Mouse (Mus musculus): ENCODE data around the gene Efna4. TPM values are rescaled to one million over a fixed set of nuclear protein-coding genes. Genes with fewer than 3 reads are reported as not detected.

The Efna4 gene
- polyA plus RNA-seq, 1 experiment from 2014 or later = 20.6 TPM

DNA sequence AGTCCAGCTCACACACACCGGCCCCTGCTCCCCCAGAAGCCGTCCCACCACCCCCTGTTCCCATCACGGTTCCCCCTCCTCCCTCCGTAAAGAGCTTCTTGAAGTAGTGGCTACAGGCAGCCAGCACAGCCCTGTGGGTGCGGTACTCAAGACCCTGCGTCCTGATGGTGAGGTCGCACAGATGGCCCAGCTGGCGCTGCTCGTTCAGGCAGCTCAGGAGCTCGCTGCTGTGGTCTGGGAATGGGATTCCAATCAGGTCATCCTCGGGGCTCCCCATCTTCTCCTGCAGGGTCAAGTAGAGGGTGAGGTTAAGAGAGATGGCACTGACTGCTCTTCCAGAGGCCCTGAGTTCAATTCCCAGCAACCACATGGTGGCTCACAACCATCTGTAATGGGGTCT, 43.4 kb upstream of the Efna4 start:
- no peak overlapping the region for H3K4me3 ChIP-seq (ENCODE audit: low read depth, low read length)
- 79% methylated on average over 11 of the region's 11 CpGs for WGBS
- H3K27me3 ChIP-seq (ENCODE audit: control insufficient read depth, insufficient read depth, low read length) = no peaks in the 10 kb centered on the region
- H3K9me3 ChIP-seq (ENCODE audit: control insufficient read depth, low read length) = no peaks in the 10 kb centered on the region
- H3K36me3 ChIP-seq (ENCODE audit: control insufficient read depth, insufficient read depth, low read length) = no peaks in the 10 kb centered on the region
- ATAC-seq (ENCODE audit: low FRiP score) (no peak), DNase-seq (ENCODE audit: low spot score) (no peak)
- H3K4me2 ChIP-seq (replicated peaks; ENCODE audit: low read depth, low read length) = no peak overlapping the region
- no peak overlapping the region for H3K9ac ChIP-seq (ENCODE audit: low read depth, low read length)
- no peak overlapping the region for H3K27ac ChIP-seq (ENCODE audit: low read depth, low read length)
- no peaks in the 10 kb centered on the region for H3K4me1 ChIP-seq (replicated peaks; ENCODE audit: control insufficient read depth, insufficient read depth, low read length)

DNA sequence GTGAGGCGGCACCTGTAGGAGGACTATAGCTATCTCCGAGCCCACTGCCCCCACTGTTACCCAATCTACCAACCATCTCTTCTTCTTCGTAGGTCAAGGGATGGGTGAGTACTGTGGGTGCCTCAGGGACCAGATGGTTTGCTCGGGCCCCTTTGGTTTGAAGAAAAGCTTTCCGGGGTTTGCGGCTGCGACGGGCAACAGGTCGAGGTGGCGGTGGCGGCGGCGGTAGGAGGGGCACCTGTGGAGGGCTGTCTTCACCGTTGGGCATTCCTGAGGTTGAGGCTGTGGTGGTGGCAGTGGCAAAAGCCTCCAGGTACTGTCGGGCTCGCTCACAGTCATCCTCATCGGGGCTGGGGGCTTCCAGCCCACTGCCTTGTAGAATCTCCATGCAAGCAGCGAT, 42.9 kb upstream of the Efna4 start:
- no peak overlapping the region for H3K4me3 ChIP-seq (ENCODE audit: low read depth, low read length)
- no peak overlapping the region for H3K27ac ChIP-seq (ENCODE audit: low read depth, low read length)
- 95% methylated on average over 18 of the region's 18 CpGs for WGBS
- no peak for ATAC-seq (ENCODE audit: low FRiP score)
- DNase-seq (ENCODE audit: low spot score) = no peak
- H3K27me3 ChIP-seq (ENCODE audit: control insufficient read depth, insufficient read depth, low read length) = no peaks in the 10 kb centered on the region
- H3K9ac ChIP-seq (ENCODE audit: low read depth, low read length) = no peak overlapping the region
- H3K36me3 ChIP-seq (ENCODE audit: control insufficient read depth, insufficient read depth, low read length) = no peaks in the 10 kb centered on the region
- no peak overlapping the region for H3K4me2 ChIP-seq (replicated peaks; ENCODE audit: low read depth, low read length)
- no peaks in the 10 kb centered on the region for H3K4me1 ChIP-seq (replicated peaks; ENCODE audit: control insufficient read depth, insufficient read depth, low read length)
- H3K9me3 ChIP-seq (ENCODE audit: control insufficient read depth, low read length) = no peaks in the 10 kb centered on the region

DNA sequence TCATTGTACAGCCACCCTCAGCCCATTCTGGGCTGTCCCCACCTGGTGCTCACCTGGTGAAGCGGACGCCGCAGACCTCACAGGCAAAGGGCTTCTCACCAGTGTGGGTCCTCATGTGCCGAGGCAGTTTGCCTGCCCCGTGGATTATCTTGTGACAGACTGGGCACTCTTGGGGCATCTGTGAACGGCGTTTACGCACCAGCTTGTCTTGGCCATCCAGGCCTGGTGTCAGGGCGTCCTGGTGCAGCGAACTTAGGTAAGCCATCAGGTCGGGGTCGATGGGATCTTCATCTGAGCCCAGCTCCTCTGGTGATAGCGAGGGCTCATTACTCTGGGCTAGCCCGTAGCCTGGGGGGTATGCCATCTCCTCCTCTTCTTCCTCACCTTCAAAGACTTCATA, 42.5 kb upstream of the Efna4 start:
- H3K4me2 ChIP-seq (replicated peaks; ENCODE audit: low read depth, low read length) = no peak overlapping the region
- no peaks in the 10 kb centered on the region for H3K36me3 ChIP-seq (ENCODE audit: control insufficient read depth, insufficient read depth, low read length)
- H3K4me3 ChIP-seq (ENCODE audit: low read depth, low read length) = no peak overlapping the region
- WGBS = 96% methylated on average over 14 of the region's 14 CpGs
- ATAC-seq (ENCODE audit: low FRiP score) (no peak), DNase-seq (ENCODE audit: low spot score) (no peak)
- H3K27me3 ChIP-seq (ENCODE audit: control insufficient read depth, insufficient read depth, low read length) = no peaks in the 10 kb centered on the region
- H3K4me1 ChIP-seq (replicated peaks; ENCODE audit: control insufficient read depth, insufficient read depth, low read length) = no peaks in the 10 kb centered on the region
- H3K9ac ChIP-seq (ENCODE audit: low read depth, low read length) = no peak overlapping the region
- H3K9me3 ChIP-seq (ENCODE audit: control insufficient read depth, low read length) = no peaks in the 10 kb centered on the region
- H3K27ac ChIP-seq (ENCODE audit: low read depth, low read length) = no peak overlapping the region

DNA sequence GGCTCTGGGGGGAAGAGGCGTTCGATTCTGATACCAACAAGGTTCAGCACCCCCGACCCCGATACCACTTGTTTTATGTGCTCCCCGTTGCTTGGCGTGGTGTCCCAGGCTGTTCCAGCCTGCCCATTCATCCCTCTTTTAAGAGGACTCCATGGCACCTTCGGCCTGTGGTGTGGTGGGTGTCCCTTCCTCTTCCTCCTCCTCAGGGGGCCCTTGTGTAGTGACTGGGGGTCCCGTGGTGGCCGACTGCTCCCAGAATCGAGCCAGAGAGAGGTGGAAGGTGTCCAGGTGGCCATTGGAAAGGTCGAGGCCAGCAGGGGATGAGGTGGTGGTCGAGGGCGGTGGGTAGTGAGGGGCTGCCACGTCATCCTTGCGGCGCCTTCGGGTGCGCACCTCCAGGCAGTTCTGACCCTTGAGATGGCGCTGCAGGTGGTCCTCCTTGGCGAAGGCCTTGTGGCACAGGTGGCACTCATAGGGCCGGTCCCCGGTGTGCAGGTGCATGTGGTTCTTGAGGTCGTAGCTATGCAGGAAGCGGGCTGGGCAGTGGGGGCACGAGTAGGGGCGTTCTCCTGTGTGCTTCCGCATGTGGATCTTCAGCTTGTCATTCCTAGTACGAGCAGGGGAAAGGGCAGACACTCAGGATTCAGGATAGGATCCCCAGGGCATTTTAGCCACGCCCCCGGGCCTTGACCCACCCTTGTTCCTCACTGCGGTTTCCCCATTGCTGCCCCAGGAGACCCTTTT, 41.7 kb upstream of the Efna4 start:
- no peaks in the 10 kb centered on the region for H3K27me3 ChIP-seq (ENCODE audit: control insufficient read depth, insufficient read depth, low read length)
- no peak overlapping the region for H3K4me3 ChIP-seq (ENCODE audit: low read depth, low read length)
- H3K36me3 ChIP-seq (ENCODE audit: control insufficient read depth, insufficient read depth, low read length) = no peaks in the 10 kb centered on the region
- no peaks in the 10 kb centered on the region for H3K9me3 ChIP-seq (ENCODE audit: control insufficient read depth, low read length)
- H3K4me1 ChIP-seq (replicated peaks; ENCODE audit: control insufficient read depth, insufficient read depth, low read length) = no peaks in the 10 kb centered on the region
- no peak overlapping the region for H3K9ac ChIP-seq (ENCODE audit: low read depth, low read length)
- H3K4me2 ChIP-seq (replicated peaks; ENCODE audit: low read depth, low read length) = no peak overlapping the region
- H3K27ac ChIP-seq (ENCODE audit: low read depth, low read length) = no peak overlapping the region
- ATAC-seq (ENCODE audit: low FRiP score) = no peak
- DNase-seq (ENCODE audit: low spot score) = no peak
- 85% methylated on average over 31 of the region's 31 CpGs for WGBS

DNA sequence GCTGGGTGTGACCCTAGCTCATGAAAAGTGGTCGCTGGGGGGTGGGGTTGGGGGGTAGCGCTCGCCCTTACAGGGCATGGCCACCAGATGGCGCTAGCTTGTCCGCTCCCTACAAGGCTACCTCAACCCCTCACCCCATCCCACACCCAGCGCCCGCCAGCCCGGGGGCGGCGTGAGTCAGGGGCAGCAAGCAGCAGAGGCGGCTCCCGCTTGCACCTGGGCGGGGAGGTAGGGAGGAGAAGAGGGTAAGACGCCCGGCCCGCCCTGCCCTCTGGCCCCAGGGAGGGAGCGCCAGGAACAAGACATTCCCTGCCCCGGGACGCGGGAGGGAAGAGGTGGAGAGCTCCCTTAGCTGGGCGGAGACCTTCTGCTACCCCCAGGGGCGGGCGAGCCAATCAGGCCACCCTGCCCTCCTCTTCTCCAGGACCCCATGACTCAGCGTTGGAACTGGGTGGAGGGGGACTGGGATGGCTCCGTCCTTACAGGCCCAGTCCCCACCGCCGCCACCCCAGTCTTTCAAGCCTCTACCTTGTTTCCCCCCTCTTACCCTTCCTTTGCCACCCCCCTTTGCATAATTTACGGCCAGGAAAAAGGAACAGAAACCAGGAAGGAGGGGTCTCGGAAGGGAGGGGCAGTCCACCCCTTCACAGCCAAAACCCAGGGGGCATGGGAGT, 40.7 kb upstream of the Efna4 start:
- ATAC-seq (ENCODE audit: low FRiP score) = peak; percentile 92
- WGBS = 1% methylated on average over 23 of the region's 29 CpGs
- peak overlapping the region; percentile 19; the same call in 1 of the 2 replicates for H3K27ac ChIP-seq (ENCODE audit: low read depth, low read length)

DNA sequence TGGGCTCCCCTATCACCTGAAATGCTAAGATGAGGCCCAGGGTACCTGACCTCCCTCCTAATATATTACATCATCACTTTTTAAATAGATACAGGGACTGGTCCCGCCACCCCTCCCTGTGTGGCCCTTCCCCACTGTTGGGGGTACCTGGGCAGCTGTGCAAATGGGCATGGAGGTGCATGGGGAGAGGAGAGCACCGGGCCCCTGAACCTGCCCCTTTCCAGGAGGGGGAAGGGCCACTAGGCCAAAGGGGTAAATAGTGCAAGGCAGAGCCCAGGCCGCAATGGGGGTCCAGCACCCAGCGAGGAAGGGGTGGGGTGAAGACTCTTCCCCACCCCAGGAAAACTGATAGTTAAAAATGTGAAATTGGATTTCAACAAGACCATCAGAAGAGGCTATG, 40.0 kb upstream of the Efna4 start:
- Histone ChIP-seq H3K27me3 (ENCODE audit: control insufficient read depth, insufficient read depth, low read length) (no peaks in the 10 kb centered on the region), H3K9me3 (ENCODE audit: control insufficient read depth, low read length) (no peaks in the 10 kb centered on the region), H3K9ac (ENCODE audit: low read depth, low read length) (no peak overlapping the region), H3K27ac (ENCODE audit: low read depth, low read length) (no peak overlapping the region), H3K4me3 (ENCODE audit: low read depth, low read length) (no peak overlapping the region), H3K36me3 (ENCODE audit: control insufficient read depth, insufficient read depth, low read length) (no peaks in the 10 kb centered on the region), H3K4me1 (replicated peaks; ENCODE audit: control insufficient read depth, insufficient read depth, low read length) (no peaks in the 10 kb centered on the region), H3K4me2 (replicated peaks; ENCODE audit: low read depth, low read length) (no peak overlapping the region)
- DNase-seq (ENCODE audit: low spot score) (no peak), ATAC-seq (ENCODE audit: low FRiP score) (peak; percentile 28)
- WGBS = 75% methylated on average over 4 of the region's 4 CpGs

More for the DNA sequence above, 40.7 kb upstream of the Efna4 start:
- H3K9ac ChIP-seq (ENCODE audit: low read depth, low read length) = peak overlapping the region; percentile 60
- no peaks in the 10 kb centered on the region for H3K4me1 ChIP-seq (replicated peaks; ENCODE audit: control insufficient read depth, insufficient read depth, low read length)
- H3K4me3 ChIP-seq (ENCODE audit: low read depth, low read length) = peak overlapping the region; percentile 51
- no peaks in the 10 kb centered on the region for H3K36me3 ChIP-seq (ENCODE audit: control insufficient read depth, insufficient read depth, low read length)
- DNase-seq (ENCODE audit: low spot score) = peak; percentile 93
- no peaks in the 10 kb centered on the region for H3K27me3 ChIP-seq (ENCODE audit: control insufficient read depth, insufficient read depth, low read length)
- H3K9me3 ChIP-seq (ENCODE audit: control insufficient read depth, low read length) = no peaks in the 10 kb centered on the region
- H3K4me2 ChIP-seq (replicated peaks; ENCODE audit: low read depth, low read length) = peak overlapping the region; percentile 65

DNA sequence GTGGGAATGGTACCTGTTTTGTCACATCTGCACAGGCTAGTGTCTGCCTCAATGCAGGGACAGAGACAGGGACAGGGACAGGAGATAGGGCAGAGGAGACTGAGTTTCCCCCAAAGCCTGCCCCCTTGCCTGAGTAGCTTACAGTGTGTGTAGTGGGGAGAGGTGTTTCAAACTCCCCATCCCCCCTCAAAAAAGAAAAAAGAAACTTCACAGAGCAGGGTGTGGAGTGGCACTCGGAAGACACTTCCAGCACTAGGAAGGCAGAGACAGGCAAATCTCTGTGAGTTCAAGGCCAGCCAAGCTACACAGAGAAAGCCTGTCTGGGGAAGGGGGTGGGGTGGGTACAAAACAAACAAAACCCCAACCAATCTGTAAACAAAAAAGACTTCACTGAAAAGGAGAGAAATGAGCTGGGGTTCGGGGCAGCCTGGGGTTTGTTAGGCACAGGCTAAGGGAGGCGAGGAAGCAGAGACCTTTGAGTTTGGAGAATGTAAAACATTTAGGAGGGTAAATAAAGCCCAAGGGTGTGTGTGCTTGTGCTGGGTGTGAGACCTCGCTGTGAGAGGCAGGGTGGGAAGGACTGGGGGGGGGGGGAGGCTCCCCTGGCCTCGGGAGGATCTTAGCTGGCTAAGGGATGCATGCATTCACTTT, 35.9 kb upstream of the Efna4 start:
- H3K4me3 ChIP-seq (ENCODE audit: low read depth, low read length) = no peak overlapping the region
- WGBS = 39% methylated on average over 5 of the region's 5 CpGs
- H3K4me1 ChIP-seq (replicated peaks; ENCODE audit: control insufficient read depth, insufficient read depth, low read length) = no peaks in the 10 kb centered on the region
- H3K27me3 ChIP-seq (ENCODE audit: control insufficient read depth, insufficient read depth, low read length) = no peaks in the 10 kb centered on the region
- no peak overlapping the region for H3K4me2 ChIP-seq (replicated peaks; ENCODE audit: low read depth, low read length)
- ATAC-seq (ENCODE audit: low FRiP score) (no peak), DNase-seq (ENCODE audit: low spot score) (no peak)
- no peaks in the 10 kb centered on the region for H3K36me3 ChIP-seq (ENCODE audit: control insufficient read depth, insufficient read depth, low read length)
- no peaks in the 10 kb centered on the region for H3K9me3 ChIP-seq (ENCODE audit: control insufficient read depth, low read length)
- no peak overlapping the region for H3K9ac ChIP-seq (ENCODE audit: low read depth, low read length)
- H3K27ac ChIP-seq (ENCODE audit: low read depth, low read length) = no peak overlapping the region

DNA sequence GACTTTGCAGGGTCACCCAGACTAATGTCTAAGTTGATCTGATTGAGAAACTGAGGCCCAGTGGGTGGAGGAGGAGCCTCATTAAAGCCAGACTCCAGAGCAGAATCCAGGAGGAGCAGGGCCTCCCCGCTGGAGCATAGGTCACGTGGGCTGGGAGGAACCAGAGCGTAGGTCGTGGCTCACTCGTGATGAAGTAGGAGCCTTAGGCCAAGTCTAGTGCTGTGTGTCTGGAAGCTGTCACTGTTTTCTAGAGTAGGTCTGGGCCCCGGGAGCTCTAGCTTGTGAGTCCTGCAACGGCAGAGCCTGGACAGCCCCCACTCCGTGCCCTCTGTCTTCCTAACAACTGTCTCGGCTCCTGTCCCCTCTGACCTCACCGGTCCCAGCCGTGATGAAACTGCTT, 29.5 kb upstream of the Efna4 start:
- DNase-seq (ENCODE audit: low spot score) (no peak), ATAC-seq (ENCODE audit: low FRiP score) (no peak)
- Histone ChIP-seq H3K27me3 (ENCODE audit: control insufficient read depth, insufficient read depth, low read length) (no peaks in the 10 kb centered on the region), H3K27ac (ENCODE audit: low read depth, low read length) (no peak overlapping the region), H3K9me3 (ENCODE audit: control insufficient read depth, low read length) (no peaks in the 10 kb centered on the region), H3K9ac (ENCODE audit: low read depth, low read length) (no peak overlapping the region), H3K4me3 (ENCODE audit: low read depth, low read length) (no peak overlapping the region), H3K4me2 (replicated peaks; ENCODE audit: low read depth, low read length) (no peak overlapping the region), H3K36me3 (ENCODE audit: control insufficient read depth, insufficient read depth, low read length) (no peaks in the 10 kb centered on the region), H3K4me1 (replicated peaks; ENCODE audit: control insufficient read depth, insufficient read depth, low read length) (no peaks in the 10 kb centered on the region)
- 60% methylated on average over 11 of the region's 11 CpGs for WGBS
